Mouse (Mus musculus): ENCODE measurements around the gene Mlx.

Mlx gene

DNA sequence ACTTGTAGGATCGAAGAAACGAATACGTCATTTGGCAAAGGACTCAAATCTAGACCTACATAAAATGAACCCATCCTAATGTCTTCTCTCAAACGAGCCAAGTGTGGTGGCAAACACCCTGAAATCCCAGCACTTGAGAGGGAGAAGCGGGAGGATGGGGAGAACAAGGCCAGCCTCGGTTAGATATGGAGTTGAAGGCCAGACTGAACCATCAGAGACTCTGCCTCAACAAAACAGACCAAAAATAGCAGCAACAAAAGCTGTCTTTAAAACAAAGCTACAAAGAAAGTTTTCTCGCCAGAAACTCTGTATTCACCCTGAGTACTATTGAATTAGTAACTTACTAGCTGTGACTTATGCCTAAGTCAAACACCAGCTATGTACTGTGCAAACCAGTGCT, 49.9 kb downstream of the Mlx start:
- DNase-seq (ENCODE audit: low read depth, low spot score) = no peak

- DNase-seq (ENCODE audit: low read depth, low spot score) = no peak
These were observed 51.6 kb downstream of the Mlx start for GRCm38 (mm10) chr11:101138536-101139181.

- DNase-seq (ENCODE audit: low read depth, low spot score) = no peak
These were observed 53.2 kb downstream of the Mlx start for GRCm38 (mm10) chr11:101140164-101140819.

DNA sequence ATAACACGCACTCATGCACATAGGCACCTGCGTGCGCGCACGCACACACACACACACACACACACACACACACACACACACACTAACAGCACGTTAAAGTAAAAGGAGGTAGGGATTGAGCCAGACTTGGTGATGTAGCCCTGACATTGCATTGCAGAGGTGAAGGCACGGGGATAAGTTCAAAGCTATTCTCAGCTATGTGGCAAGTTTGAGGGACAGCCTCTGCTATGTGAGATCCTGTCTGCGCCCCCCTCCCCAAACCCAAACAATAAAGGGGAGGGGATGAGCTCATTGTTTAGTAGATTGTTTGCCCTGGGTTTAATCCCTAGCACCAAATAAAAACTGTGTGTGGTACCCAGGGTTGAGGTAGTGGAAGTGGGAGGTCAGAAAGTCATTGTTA, 54.0 kb downstream of the Mlx start:
- DNase-seq (ENCODE audit: low read depth, low spot score) = no peak
